Mouse (Mus musculus) frontal cortex, adult 2 months (tissue): Measurements from ENCODE around the gene Zfp786. TPM values are rescaled to one million over a fixed set of nuclear protein-coding genes. Genes with fewer than 3 reads are reported as not detected.
A peak's percentile ranks its signal among the peaks of the same experiment; 100 is the strongest.

Experiments
- DNase-seq, 2 experiments: peaks; one replicate each; pipeline ENCODE4 v3.0.0; 2022; ENCODE audit warnings: low spot score in 1 of 2; ENCODE audit errors: extremely low spot score in 1 of 2
- polyA plus RNA-seq: library from polyadenylated mRNA; depleted of rRNA; stranded (reverse); fragments of >200 nt; gene quantifications from 2 replicates; pipeline ENCODE4 v1.2.3, GENCODE M21; 2012

The Zfp786 gene
- polyA plus RNA-seq, 1 experiment, result 2.4 TPM

GRCm38 (mm10) chr6:47824241-47824640, 6.4 kb downstream of the Zfp786 start:
- DNase-seq, result no peak

GRCm38 (mm10) chr6:47821776-47822175, 8.9 kb downstream of the Zfp786 start:
- DNase-seq, result no peak

GRCm38 (mm10) chr6:47821236-47821635, 9.4 kb downstream of the Zfp786 start:
- DNase-seq, result no peak

GRCm38 (mm10) chr6:47819626-47820325, 10.9 kb downstream of the Zfp786 start:
- DNase-seq, result no peak

GRCm38 (mm10) chr6:47818721-47819120, 11.9 kb downstream of the Zfp786 start:
- no peak for DNase-seq

GRCm38 (mm10) chr6:47816151-47816550, 14.5 kb downstream of the Zfp786 start:
- DNase-seq, result no peak

- peak; percentile 98 to 99 for DNase-seq
Measured at GRCm38 (mm10) chr6:47813257-47813878, 17.3 kb downstream of the Zfp786 start, which contains the start of gene Pdia4. Pdia4 (minus strand) TSS chr6:47813430.

- no peak for DNase-seq
Measured at GRCm38 (mm10) chr6:47812271-47812915, 18.3 kb downstream of the Zfp786 start.

- DNase-seq, result no peak
Measured at GRCm38 (mm10) chr6:47811324-47811723, 19.3 kb downstream of the Zfp786 start.

GRCm38 (mm10) chr6:47810181-47810580, 20.5 kb downstream of the Zfp786 start:
- no peak for DNase-seq

GRCm38 (mm10) chr6:47809053-47809452, 21.6 kb downstream of the Zfp786 start:
- DNase-seq, result no peak

GRCm38 (mm10) chr6:47808545-47808944, 22.1 kb downstream of the Zfp786 start:
- DNase-seq, result peak in 1 of 2 experiments; percentile 50

- no peak for DNase-seq
Measured at GRCm38 (mm10) chr6:47807419-47807818, 23.2 kb downstream of the Zfp786 start.

- no peak for DNase-seq
Measured at GRCm38 (mm10) chr6:47805520-47805919, 25.1 kb downstream of the Zfp786 start.

- DNase-seq, result peak in 1 of 2 experiments; percentile 64
Measured at GRCm38 (mm10) chr6:47799079-47799478, 31.6 kb downstream of the Zfp786 start.

- peak in 1 of 2 experiments; percentile 54 for DNase-seq
Measured at GRCm38 (mm10) chr6:47794106-47794830, 36.4 kb downstream of the Zfp786 start.

- DNase-seq, result no peak
Measured at GRCm38 (mm10) chr6:47793284-47793683, 37.4 kb downstream of the Zfp786 start.

GRCm38 (mm10) chr6:47792533-47792932, 38.1 kb downstream of the Zfp786 start:
- DNase-seq, result no peak

GRCm38 (mm10) chr6:47790745-47791144, 39.9 kb downstream of the Zfp786 start:
- DNase-seq, result no peak

GRCm38 (mm10) chr6:47788821-47789220, 41.8 kb downstream of the Zfp786 start:
- no peak for DNase-seq
